Mouse (Mus musculus) mature B cell (primary cell): Measurements from ENCODE around the gene Rps6kb2.

Source experiments
- in situ Hi-C: fragments of 300-500 bp; cut with MboI; formaldehyde crosslinking; loops from 2 replicates; pipeline ENCODE4 v1.14.3; 2019

Rps6kb2 gene

GRCm38 (mm10) chr19:4119716-4120487, 43.3 kb downstream of the Rps6kb2 start:
- in situ Hi-C loops, result no loop called here

DNA sequence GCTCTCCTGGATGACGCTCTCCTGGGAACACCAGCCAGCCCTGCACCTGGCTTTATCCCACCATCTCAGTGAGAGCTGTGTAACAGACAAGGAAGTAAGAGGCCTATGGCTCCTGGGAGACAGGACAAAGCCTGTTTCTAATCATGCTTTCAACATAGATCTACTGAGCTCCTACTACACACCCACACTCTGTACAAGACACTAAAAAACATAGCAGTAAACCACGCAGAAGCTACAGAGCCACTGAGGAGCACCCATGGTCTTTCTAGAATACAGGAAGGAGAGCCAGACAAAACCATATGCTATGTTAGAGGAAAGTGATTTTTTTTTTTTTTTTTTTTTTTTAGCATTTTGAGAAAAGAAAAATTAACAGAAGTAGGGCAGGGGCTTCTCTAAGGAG, 44.8 kb downstream of the Rps6kb2 start:
- in situ Hi-C loops, result no loop called here

- in situ Hi-C loops, result no loop called here
Observed at GRCm38 (mm10) chr19:4117006-4117405, 46.1 kb downstream of the Rps6kb2 start.

- in situ Hi-C loops, result no loop called here
Observed at GRCm38 (mm10) chr19:4115816-4116215, 47.3 kb downstream of the Rps6kb2 start.

GRCm38 (mm10) chr19:4115144-4115543, 48.0 kb downstream of the Rps6kb2 start:
- in situ Hi-C loops, result no loop called here

DNA sequence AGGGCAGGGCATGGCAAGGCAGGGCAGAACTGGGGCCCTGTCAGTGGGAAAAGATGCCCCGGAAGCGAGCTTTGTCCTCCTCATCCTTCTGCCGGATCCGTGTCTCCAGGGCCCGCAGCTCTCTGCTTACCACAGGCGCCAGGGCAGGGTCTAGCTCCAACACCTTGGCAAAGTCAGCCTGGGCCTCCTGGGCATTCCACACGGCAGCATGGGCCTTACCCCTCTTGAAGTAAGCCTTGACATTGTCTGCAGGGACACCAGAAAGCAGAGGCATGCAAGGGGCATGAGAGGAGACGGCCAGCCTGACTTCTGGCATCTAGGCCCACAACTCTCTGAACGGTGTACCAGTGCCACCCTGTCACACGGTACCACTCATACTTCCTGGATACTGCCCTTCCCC, 48.6 kb downstream of the Rps6kb2 start:
- in situ Hi-C loops, result no loop called here

GRCm38 (mm10) chr19:4113806-4114230, 49.3 kb downstream of the Rps6kb2 start:
- in situ Hi-C loops, result no loop called here

DNA sequence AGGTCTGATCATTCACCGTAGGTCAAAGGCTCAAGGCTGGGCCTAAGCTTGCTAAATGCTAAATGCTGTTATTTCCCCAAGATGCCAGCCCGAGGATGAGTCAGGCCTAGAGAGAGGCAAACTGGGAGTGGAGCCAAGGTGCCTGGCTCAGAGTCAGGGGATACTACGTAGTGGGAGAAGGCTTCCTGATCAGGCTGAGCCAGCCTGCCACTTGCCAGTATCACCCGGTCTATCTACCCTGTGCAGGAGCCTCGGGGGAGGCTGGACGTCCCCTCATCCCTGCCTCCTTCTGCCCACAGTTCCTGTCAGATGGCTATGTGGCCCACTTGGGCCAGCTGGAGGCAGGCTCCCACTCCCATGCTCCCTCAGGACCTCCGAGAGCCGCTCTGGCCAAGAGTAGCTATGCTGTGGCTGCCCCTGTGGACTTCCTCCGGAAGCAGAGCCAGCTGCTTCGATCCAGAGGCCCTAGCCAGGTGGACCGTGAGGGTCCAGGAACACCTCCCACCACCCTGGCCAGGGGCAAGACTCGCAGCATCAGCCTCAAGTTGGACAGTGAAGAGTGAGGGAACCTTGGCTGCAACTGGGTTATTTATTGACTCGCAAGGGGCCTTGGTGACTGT, 49.9 kb downstream of the Rps6kb2 start:
- in situ Hi-C loops, result no loop called here

GRCm38 (mm10) chr19:4112063-4112960, 50.8 kb downstream of the Rps6kb2 start:
- in situ Hi-C loops, result no loop called here

- in situ Hi-C loops, result no loop called here
Observed at GRCm38 (mm10) chr19:4108535-4108934, 54.6 kb downstream of the Rps6kb2 start.

DNA sequence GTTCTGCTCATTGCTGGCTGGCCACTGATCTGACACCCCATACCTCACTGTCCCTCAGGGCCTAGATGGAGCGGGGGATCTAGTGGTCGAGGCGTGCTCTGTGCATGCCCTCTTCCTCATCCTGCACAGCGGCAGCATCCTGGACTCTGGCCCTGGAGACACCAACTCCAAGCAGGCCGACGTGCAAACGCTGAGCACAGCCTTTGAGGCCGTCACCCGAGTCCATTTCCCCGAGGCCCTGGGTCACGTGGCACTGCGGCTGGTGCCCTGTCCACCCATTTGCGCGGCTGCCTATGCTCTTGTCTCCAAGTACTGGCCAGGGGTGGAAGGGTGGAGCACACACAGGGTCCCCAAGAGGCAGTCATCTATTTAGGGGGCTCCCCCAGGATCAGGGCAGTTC, 56.5 kb downstream of the Rps6kb2 start:
- in situ Hi-C loops, result no loop called here

- in situ Hi-C loops, result no loop called here
Observed at GRCm38 (mm10) chr19:4104675-4105194, 58.4 kb downstream of the Rps6kb2 start.
